In genomic region chr6:127108368-127109060, GRCm38 (mm10) we compare ENCODE assay signal across 8 mouse cellular contexts. TPM values are rescaled to one million over a fixed set of nuclear protein-coding genes. Genes with fewer than 3 reads are reported as not detected.
DNase-seq lines count a peak whose midpoint lies in the region; ATAC-seq lines count a peak whose summit lies in the region.

No protein-coding gene starts in this region.

- 18% methylated on average over 20 of the region's 20 CpGs for WGBS in lung, embryonic 15.5 days
- 42% methylated on average over 20 of the region's 20 CpGs for WGBS in embryonic facial prominence, embryonic 13.5 days
- WGBS in limb, embryonic 10.5 days: 51% methylated on average over 20 of the region's 20 CpGs

- peaks cover 12% of the 10 kb centered on the region; the same call in 1 of the 2 replicates for H3K4me1 ChIP-seq in lung, embryonic 15.5 days
- peaks cover 14% of the 10 kb centered on the region for H3K4me1 ChIP-seq in embryonic facial prominence, embryonic 13.5 days
- H3K4me1 ChIP-seq in limb, embryonic 10.5 days: peaks cover 12% of the 10 kb centered on the region

- no peak for DNase-seq in lung, postnatal 14 days
- DNase-seq in limb, embryonic 10.5 days (ENCODE audit: low spot score): peak; percentile 29
- DNase-seq in retina, postnatal 1 day: peak; percentile 34
- DNase-seq in gastrocnemius, postnatal 4 days (ENCODE audit: low spot score in 2 of 2): no peak
- no peak for DNase-seq in adrenal gland, postnatal 10 days

- H3K27me3 ChIP-seq in lung, embryonic 15.5 days: no peaks in the 10 kb centered on the region
- no peaks in the 10 kb centered on the region for H3K27me3 ChIP-seq in embryonic facial prominence, embryonic 13.5 days
- H3K27me3 ChIP-seq in limb, embryonic 10.5 days (ENCODE audit: low read depth, poor library complexity, severe bottlenecking): no peaks in the 10 kb centered on the region

- peak overlapping the region; percentile 41 for H3K9ac ChIP-seq in lung, embryonic 15.5 days
- peak overlapping the region; percentile 71 for H3K9ac ChIP-seq in embryonic facial prominence, embryonic 13.5 days

- peak overlapping the region; percentile 51 for H3K4me3 ChIP-seq in lung, embryonic 15.5 days
- H3K4me3 ChIP-seq in embryonic facial prominence, embryonic 13.5 days: peak overlapping the region; percentile 59
- peak overlapping the region; percentile 62 for H3K4me3 ChIP-seq in limb, embryonic 10.5 days

- H3K9me3 ChIP-seq in lung, embryonic 15.5 days: no peaks in the 10 kb centered on the region
- H3K9me3 ChIP-seq in embryonic facial prominence, embryonic 13.5 days: no peaks in the 10 kb centered on the region
- H3K9me3 ChIP-seq in limb, embryonic 10.5 days (replicated peaks): no peaks in the 10 kb centered on the region

- no peaks in the 10 kb centered on the region for H3K36me3 ChIP-seq in lung, embryonic 15.5 days
- no peaks in the 10 kb centered on the region for H3K36me3 ChIP-seq in embryonic facial prominence, embryonic 13.5 days
- no peaks in the 10 kb centered on the region for H3K36me3 ChIP-seq in limb, embryonic 10.5 days

- no peak overlapping the region for H3K27ac ChIP-seq in lung, embryonic 15.5 days
- no peak overlapping the region for H3K27ac ChIP-seq in embryonic facial prominence, embryonic 13.5 days
- no peak overlapping the region for H3K27ac ChIP-seq in limb, embryonic 10.5 days

- H3K4me2 ChIP-seq in lung, embryonic 15.5 days: peak overlapping the region; percentile 78
- peak overlapping the region; percentile 82 for H3K4me2 ChIP-seq in embryonic facial prominence, embryonic 13.5 days

- ATAC-seq in lung, embryonic 15.5 days (ENCODE audit: borderline replicate concordance, extremely low read depth, low FRiP score, low TSS enrichment): no peak
- no peak for ATAC-seq in embryonic facial prominence, embryonic 13.5 days (ENCODE audit: insufficient number of reproducible peaks, insufficient read depth, low FRiP score, low TSS enrichment, low read depth)
- ATAC-seq in erythroblast, adult 5-6 weeks (replicated peaks; ENCODE audit: low FRiP score, poor library complexity, severe bottlenecking): no peak

RNA-seq across cellular contexts. Expression of gene Tigar, which starts 0.8 kb away (rescaled TPM):
- polyA plus RNA-seq in lung, embryonic 15.5 days (2015; fragmentation: Nextera tagmentation; extraction: Ambion mirVana): 3.2 and 3.7 TPM in 2 replicates
- 2.1 and 4.3 TPM in 2 replicates for polyA plus RNA-seq in embryonic facial prominence, embryonic 13.5 days (2015; fragmentation: Nextera tagmentation; extraction: Ambion mirVana)
- 4.7 and 5.1 TPM in 2 replicates for polyA plus RNA-seq in limb, embryonic 10.5 days (2016; fragmentation: Nextera tagmentation; extraction: Ambion mirVana)
- total RNA-seq in gastrocnemius, postnatal 4 days (2021): 10 to 100 TPM; 10.4 to 10.9 TPM
- total RNA-seq in adrenal gland, postnatal 10 days (2021): 10 to 100 TPM; 12.5 to 16.2 TPM
- total RNA-seq in erythroblast, adult 5-6 weeks (2015; ENCODE audit: low replicate concordance): 0.96 and 1.3 TPM in 2 replicates
- total RNA-seq in erythroblast, adult 5-6 weeks (2017; ENCODE audit: low replicate concordance): 1.6 and 1.8 TPM in 2 replicates

RNA-seq across cellular contexts. Expression of gene Fgf23, which starts 35.8 kb away (rescaled TPM):
- polyA plus RNA-seq in lung, embryonic 15.5 days (2015; fragmentation: Nextera tagmentation; extraction: Ambion mirVana): 0.09 TPM in 1 of 2 replicates, not detected in the other
- 0.23 and 0.30 TPM in 2 replicates for polyA plus RNA-seq in embryonic facial prominence, embryonic 13.5 days (2015; fragmentation: Nextera tagmentation; extraction: Ambion mirVana)
- polyA plus RNA-seq in limb, embryonic 10.5 days (2016; fragmentation: Nextera tagmentation; extraction: Ambion mirVana): not detected in 2 replicates
- total RNA-seq in gastrocnemius, postnatal 4 days (2021): under 1 TPM in 1 of 2 experiments, not detected in 1; 0.20 TPM
- total RNA-seq in adrenal gland, postnatal 10 days (2021): not detected
- total RNA-seq in erythroblast, adult 5-6 weeks (2015; ENCODE audit: low replicate concordance): not detected in 2 replicates
- 0.77 TPM in 1 of 2 replicates, not detected in the other for total RNA-seq in erythroblast, adult 5-6 weeks (2017; ENCODE audit: low replicate concordance)

RNA-seq across cellular contexts. Expression of gene Ccnd2, which starts 43.5 kb away (rescaled TPM):
- polyA plus RNA-seq in lung, embryonic 15.5 days (2015; fragmentation: Nextera tagmentation; extraction: Ambion mirVana): 599 and 663 TPM in 2 replicates
- 1,075 and 1,213 TPM in 2 replicates for polyA plus RNA-seq in embryonic facial prominence, embryonic 13.5 days (2015; fragmentation: Nextera tagmentation; extraction: Ambion mirVana)
- 609 and 799 TPM in 2 replicates for polyA plus RNA-seq in limb, embryonic 10.5 days (2016; fragmentation: Nextera tagmentation; extraction: Ambion mirVana)
- total RNA-seq in gastrocnemius, postnatal 4 days (2021): 10 to 100 TPM; 80.7 to 85.3 TPM
- 100 to 1,000 TPM; 177 to 178 TPM for total RNA-seq in adrenal gland, postnatal 10 days (2021)
- total RNA-seq in erythroblast, adult 5-6 weeks (2015; ENCODE audit: low replicate concordance): 12.5 and 314 TPM in 2 replicates
- total RNA-seq in erythroblast, adult 5-6 weeks (2017; ENCODE audit: low replicate concordance): 4.1 and 5.3 TPM in 2 replicates

Comparison
In these comparisons a context has a peak if more than half of its experiments do, and no peak if none do; other contexts are left out.
1. DNase-seq: peak in limb, embryonic 10.5 days (single experiment) and retina, postnatal 1 day (single experiment); none in lung, postnatal 14 days (single experiment), gastrocnemius, postnatal 4 days (0 of 2) and adrenal gland, postnatal 10 days (single experiment).
2. RNA of gene Tigar, which starts 0.8 kb away (total RNA-seq): 12.5 to 16.2 TPM in adrenal gland, postnatal 10 days and 10.4 to 10.9 TPM in gastrocnemius, postnatal 4 days; 0.96 to 1.8 TPM in erythroblast, adult 5-6 weeks; every median in the first group is over 4 times any median in the second.
3. Peak in every context shown above with its lines, with median percentiles within 50 percentile points of each other: H3K4me3 ChIP-seq.